Mouse (Mus musculus) cerebellum, adult 2 months (tissue): Measurements from ENCODE around the gene Mrgprh.

ENCODE experiments used
- CTCF ChIP-seq: fragments of 200-500 bp; IDR thresholded peaks from 2 replicates; pipeline ENCODE4 v1.5.1; 2011; ENCODE audit warnings: low read depth, mild to moderate bottlenecking, control low read depth, low read length, moderate library complexity, borderline replicate concordance; ENCODE audit not compliant: insufficient read depth
- POLR2A ChIP-seq: fragments of 200-500 bp; IDR thresholded peaks from 2 replicates; pipeline ENCODE4 v1.6.1; 2011; ENCODE audit warnings: low read length, control low read depth, borderline replicate concordance; ENCODE audit not compliant: insufficient read depth

DNA sequence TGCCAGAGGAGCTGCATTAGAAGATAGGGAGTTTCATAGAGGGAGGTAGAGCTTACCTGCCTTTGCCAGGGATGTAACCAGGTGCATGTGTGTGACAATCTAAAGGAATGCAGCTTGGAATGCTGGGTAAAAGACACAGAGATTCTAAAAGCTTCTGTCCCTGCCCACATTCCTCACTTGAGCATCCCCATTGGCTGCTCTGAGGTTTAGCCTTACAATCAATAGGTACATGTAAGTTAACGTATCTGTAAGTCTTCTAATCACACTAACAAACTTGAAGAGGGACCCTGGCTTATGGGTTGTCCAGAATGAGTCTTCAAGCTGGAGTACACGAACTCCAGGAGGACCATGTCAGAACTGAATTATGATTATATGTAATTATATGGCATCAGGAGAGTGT, 7.8 kb upstream of the Mrgprh start, which contains the start of gene Mas1:
- TF ChIP-seq POLR2A: no peak
- no peak for TF ChIP-seq CTCF
